Mouse (Mus musculus) heart, postnatal 0 days (tissue): ENCODE data around the gene Cd9.

Experiments used
- CTCF ChIP-seq: IDR thresholded peaks from 2 replicates; pipeline ENCODE4 v1.5.1; 2016; ENCODE audit warnings: antibody characterized with exemption, control low read depth, low read depth
- EP300 ChIP-seq: IDR thresholded peaks from 2 replicates; pipeline ENCODE4 v1.6.1; 2016; ENCODE audit warnings: antibody characterized with exemption, low read depth

DNA sequence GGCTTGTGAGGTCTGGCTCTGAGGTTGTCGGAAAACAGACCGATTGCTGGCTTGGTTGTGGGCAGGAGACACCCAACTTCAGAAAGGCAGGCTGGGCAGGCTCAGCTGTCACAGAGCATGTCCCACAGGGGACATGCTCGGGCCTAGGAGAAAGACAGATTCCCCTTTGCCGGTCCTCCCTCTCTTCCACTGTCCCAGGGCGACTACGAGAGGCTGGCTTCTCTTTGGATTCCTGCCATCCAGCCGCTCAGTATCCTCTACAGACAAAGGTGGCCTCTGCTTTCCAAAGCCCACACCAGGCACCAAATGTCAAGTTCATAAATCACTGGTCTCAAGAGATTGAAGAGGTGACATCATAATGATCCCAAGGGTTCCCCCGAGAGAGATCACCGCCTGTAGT, 2.6 kb downstream of the Cd9 start:
- TF ChIP-seq CTCF = no peak
- no peak for TF ChIP-seq EP300
